Mouse (Mus musculus) hindbrain, postnatal 0 days (tissue): ENCODE results near the gene Fam53b. TPM values are rescaled to one million over a fixed set of nuclear protein-coding genes. Genes with fewer than 3 reads are reported as not detected.

Experiments used
- ATAC-seq: fragments of 200-750 bp; cut with Nextera tagmentation; 2 replicates; pipeline ENCODE4 v1.8.0; 2017; ENCODE audit warnings: mild to moderate bottlenecking, moderate TSS enrichment, moderate library complexity
- DNase-seq: peaks from one replicate; pipeline ENCODE4 v3.0.0-alpha.2; 2015; ENCODE audit warnings: low spot score
- H3K27ac ChIP-seq: fragments of 300-500 bp; sonication (generic); 2 replicates; pipeline ENCODE4 v1.5.1; 2014; ENCODE audit warnings: mild to moderate bottlenecking
- H3K27me3 ChIP-seq: fragments of 300-500 bp; sonication (generic); 2 replicates; pipeline ENCODE4 v1.6.1; 2014; ENCODE audit warnings: low read length, mixed read lengths; ENCODE audit not compliant: insufficient read depth
- H3K36me3 ChIP-seq: fragments of 300-500 bp; sonication (generic); 2 replicates; pipeline ENCODE4 v1.6.1; 2014; ENCODE audit warnings: low read length, mixed read lengths; ENCODE audit not compliant: insufficient read depth
- H3K4me1 ChIP-seq: fragments of 300-500 bp; sonication (generic); 2 replicates; pipeline ENCODE4 v1.6.1; 2014; ENCODE audit warnings: antibody characterized with exemption, low read length, mixed read lengths; ENCODE audit not compliant: insufficient read depth
- H3K4me2 ChIP-seq: fragments of 300-500 bp; sonication (generic); 2 replicates; pipeline ENCODE4 v1.6.1; 2014; ENCODE audit warnings: low read depth, mild to moderate bottlenecking, low read length, moderate library complexity, mixed read lengths
- H3K4me3 ChIP-seq: fragments of 300-500 bp; sonication (generic); 2 replicates; pipeline ENCODE4 v1.5.1; 2014; ENCODE audit warnings: low read length
- H3K9ac ChIP-seq: fragments of 300-500 bp; sonication (generic); replicated peaks from 2 replicates; pipeline ENCODE4 v1.6.1; 2014; ENCODE audit warnings: mild to moderate bottlenecking, low read length, moderate library complexity, mixed read lengths
- H3K9me3 ChIP-seq: fragments of 300-500 bp; sonication (generic); 2 replicates; pipeline ENCODE4 v1.6.1; 2016; ENCODE audit warnings: low read length, mixed read lengths
- CTCF ChIP-seq: IDR thresholded peaks from 2 replicates; pipeline ENCODE4 v1.5.1; 2016; ENCODE audit warnings: antibody characterized with exemption, control low read depth, low read depth
- WGBS: fragments of 180-500 bp; shearing (Covaris S2); extraction: QIAGEN DNeasy Blood & Tissue Kit; methylation state at CpG from one replicate; pipeline ENCODE4 v1.1.7; 2014; 5-methylcytosine and 5-hydroxymethylcytosine counted together
- polyA plus RNA-seq: library from polyadenylated mRNA; unstranded; fragments of >200 nt; fragmentation: Nextera tagmentation; extraction: Ambion mirVana; gene quantifications from 2 replicates; pipeline ENCODE4 v1.2.1, GENCODE M21; 2015
- total RNA-seq: library from RNA; depleted of rRNA; stranded (reverse); fragments of >200 nt; gene quantifications from 2 replicates; pipeline ENCODE4 v1.2.3, GENCODE M21; 2014

Fam53b gene
- total and polyA plus RNA-seq, 2 experiments from 2014 or later = 10.2 to 21.0 TPM

GRCm38 (mm10) chr7:132704310-132704875 lies 109.3 kb downstream of the Fam53b start:
- no peak for DNase-seq
- TF ChIP-seq CTCF = no peak
- Histone ChIP-seq H3K27me3 (no peaks in the 10 kb centered on the region), H3K9ac (no peak overlapping the region), H3K27ac (no peak overlapping the region), H3K4me1 (no peaks in the 10 kb centered on the region), H3K4me2 (no peak overlapping the region), H3K36me3 (no peaks in the 10 kb centered on the region), H3K4me3 (no peak overlapping the region), H3K9me3 (no peaks in the 10 kb centered on the region)
- no peak for ATAC-seq
- 72% methylated on average over 8 of the region's 8 CpGs for WGBS

- Histone ChIP-seq H3K36me3 (no peaks in the 10 kb centered on the region), H3K27ac (no peak overlapping the region), H3K4me2 (no peak overlapping the region), H3K9ac (no peak overlapping the region), H3K4me1 (no peaks in the 10 kb centered on the region), H3K4me3 (no peak overlapping the region), H3K9me3 (no peaks in the 10 kb centered on the region), H3K27me3 (no peaks in the 10 kb centered on the region)
- no peak for TF ChIP-seq CTCF
- 89% methylated on average over 9 of the region's 9 CpGs for WGBS
- no peak for ATAC-seq
- DNase-seq = no peak
Measured at GRCm38 (mm10) chr7:132703515-132704309, 110.0 kb downstream of the Fam53b start.

- no peaks in the 10 kb centered on the region for H3K9me3 ChIP-seq
- WGBS = 72% methylated on average over 5 of the region's 5 CpGs
- H3K27ac ChIP-seq = no peak overlapping the region
- H3K4me2 ChIP-seq = no peak overlapping the region
- TF ChIP-seq CTCF = no peak
- H3K9ac ChIP-seq = no peak overlapping the region
- ATAC-seq (no peak), DNase-seq (no peak)
- no peaks in the 10 kb centered on the region for H3K4me1 ChIP-seq
- no peaks in the 10 kb centered on the region for H3K36me3 ChIP-seq
- no peaks in the 10 kb centered on the region for H3K27me3 ChIP-seq
- H3K4me3 ChIP-seq = no peak overlapping the region
Measured at GRCm38 (mm10) chr7:132702492-132703070, 111.1 kb downstream of the Fam53b start.

- DNase-seq = no peak
- Histone ChIP-seq H3K9me3 (no peaks in the 10 kb centered on the region), H3K4me1 (no peaks in the 10 kb centered on the region), H3K36me3 (no peaks in the 10 kb centered on the region), H3K9ac (no peak overlapping the region), H3K27me3 (no peaks in the 10 kb centered on the region), H3K4me3 (no peak overlapping the region), H3K4me2 (no peak overlapping the region), H3K27ac (no peak overlapping the region)
- TF ChIP-seq CTCF = no peak
- 86% methylated on average over 3 of the region's 3 CpGs for WGBS
- no peak for ATAC-seq
Measured at GRCm38 (mm10) chr7:132702024-132702423, 111.7 kb downstream of the Fam53b start.

GRCm38 (mm10) chr7:132701412-132701811 lies 112.3 kb downstream of the Fam53b start:
- Histone ChIP-seq H3K4me2 (no peak overlapping the region), H3K27me3 (no peaks in the 10 kb centered on the region), H3K4me3 (no peak overlapping the region), H3K4me1 (no peaks in the 10 kb centered on the region), H3K36me3 (no peaks in the 10 kb centered on the region), H3K9ac (no peak overlapping the region), H3K27ac (no peak overlapping the region), H3K9me3 (no peaks in the 10 kb centered on the region)
- WGBS = 89% methylated on average over 3 of the region's 3 CpGs
- TF ChIP-seq CTCF = no peak
- no peak for ATAC-seq
- no peak for DNase-seq

GRCm38 (mm10) chr7:132700107-132700506 lies 113.6 kb downstream of the Fam53b start:
- Histone ChIP-seq H3K4me2 (no peak overlapping the region), H3K36me3 (no peaks in the 10 kb centered on the region), H3K27ac (no peak overlapping the region), H3K9me3 (no peaks in the 10 kb centered on the region), H3K9ac (no peak overlapping the region), H3K4me1 (no peaks in the 10 kb centered on the region), H3K27me3 (no peaks in the 10 kb centered on the region), H3K4me3 (no peak overlapping the region)
- WGBS = 83% methylated on average over 4 of the region's 4 CpGs
- ATAC-seq = no peak
- no peak for DNase-seq
- TF ChIP-seq CTCF = no peak

- Histone ChIP-seq H3K27me3 (no peaks in the 10 kb centered on the region), H3K27ac (no peak overlapping the region), H3K9ac (no peak overlapping the region), H3K4me1 (no peaks in the 10 kb centered on the region), H3K36me3 (no peaks in the 10 kb centered on the region), H3K4me2 (no peak overlapping the region), H3K9me3 (no peaks in the 10 kb centered on the region; the same call in 1 of the 2 replicates), H3K4me3 (no peak overlapping the region)
- DNase-seq (no peak), ATAC-seq (no peak)
- no peak for TF ChIP-seq CTCF
Measured at GRCm38 (mm10) chr7:132699639-132700038, 114.0 kb downstream of the Fam53b start.
